Mouse (Mus musculus) heart, postnatal 0 days (tissue): ENCODE measurements around the gene Soat1. TPM values are rescaled to one million over a fixed set of nuclear protein-coding genes. Genes with fewer than 3 reads are reported as not detected.

Experiments
- ATAC-seq: fragments of 200-750 bp; cut with Nextera tagmentation; 2 replicates; pipeline ENCODE4 v1.8.0; 2017; ENCODE audit warnings: low read depth, moderate number of reproducible peaks, moderate library complexity; ENCODE audit not compliant: insufficient read depth
- DNase-seq: peaks from one replicate; pipeline ENCODE4 v3.0.0-alpha.2; 2016; ENCODE audit warnings: low spot score
- H3K27ac ChIP-seq: fragments of 300-500 bp; sonication (generic); 2 replicates; pipeline ENCODE4 v1.5.1; 2014; ENCODE audit warnings: low read depth, mild to moderate bottlenecking
- H3K27me3 ChIP-seq: fragments of 300-500 bp; sonication (generic); 2 replicates; pipeline ENCODE4 v1.6.1; 2014; ENCODE audit warnings: low read length, mixed read lengths; ENCODE audit not compliant: control insufficient read depth, insufficient read depth
- H3K36me3 ChIP-seq: fragments of 300-500 bp; sonication (generic); replicated peaks from 2 replicates; pipeline ENCODE4 v1.6.1; 2014; ENCODE audit warnings: low read length, mixed read lengths; ENCODE audit not compliant: control insufficient read depth, insufficient read depth
- H3K4me1 ChIP-seq: fragments of 300-500 bp; sonication (generic); 2 replicates; pipeline ENCODE4 v1.6.1; 2014; ENCODE audit warnings: antibody characterized with exemption; ENCODE audit not compliant: control insufficient read depth, insufficient read depth
- H3K4me2 ChIP-seq: fragments of 300-500 bp; sonication (generic); 2 replicates; pipeline ENCODE4 v1.6.1; 2014; ENCODE audit warnings: low read depth, mild to moderate bottlenecking, low read length, moderate library complexity
- H3K4me3 ChIP-seq: fragments of 300-500 bp; sonication (generic); 2 replicates; pipeline ENCODE4 v1.5.1; 2014; ENCODE audit warnings: low read depth, low read length
- H3K9ac ChIP-seq: fragments of 300-500 bp; sonication (generic); replicated peaks from 2 replicates; pipeline ENCODE4 v1.6.1; 2014; ENCODE audit warnings: low read depth, low read length, mixed read lengths
- H3K9me3 ChIP-seq: fragments of 300-500 bp; sonication (generic); replicated peaks from 2 replicates; pipeline ENCODE4 v1.6.1; 2016; ENCODE audit warnings: low read length; ENCODE audit not compliant: control insufficient read depth
- CTCF ChIP-seq: IDR thresholded peaks from 2 replicates; pipeline ENCODE4 v1.5.1; 2016; ENCODE audit warnings: antibody characterized with exemption, control low read depth, low read depth
- EP300 ChIP-seq: IDR thresholded peaks from 2 replicates; pipeline ENCODE4 v1.6.1; 2016; ENCODE audit warnings: antibody characterized with exemption, low read depth
- WGBS: fragments of 180-500 bp; shearing (Covaris S2); extraction: QIAGEN DNeasy Blood & Tissue Kit; methylation state at CpG from one replicate; pipeline ENCODE4 v1.1.7; 2014; 5-methylcytosine and 5-hydroxymethylcytosine counted together
- polyA plus RNA-seq: library from polyadenylated mRNA; unstranded; fragments of >200 nt; fragmentation: Nextera tagmentation; extraction: Ambion mirVana; gene quantifications from 2 replicates; pipeline ENCODE4 v1.2.1, GENCODE M21; 2015
- total RNA-seq: library from RNA; depleted of rRNA; stranded (reverse); fragments of >200 nt; gene quantifications from 2 replicates; pipeline ENCODE4 v1.2.3, GENCODE M21; 2014; ENCODE audit warnings: low replicate concordance

Soat1 gene
- total and polyA plus RNA-seq, 2 experiments from 2014 or later: 8.6 to 47.3 TPM

DNA sequence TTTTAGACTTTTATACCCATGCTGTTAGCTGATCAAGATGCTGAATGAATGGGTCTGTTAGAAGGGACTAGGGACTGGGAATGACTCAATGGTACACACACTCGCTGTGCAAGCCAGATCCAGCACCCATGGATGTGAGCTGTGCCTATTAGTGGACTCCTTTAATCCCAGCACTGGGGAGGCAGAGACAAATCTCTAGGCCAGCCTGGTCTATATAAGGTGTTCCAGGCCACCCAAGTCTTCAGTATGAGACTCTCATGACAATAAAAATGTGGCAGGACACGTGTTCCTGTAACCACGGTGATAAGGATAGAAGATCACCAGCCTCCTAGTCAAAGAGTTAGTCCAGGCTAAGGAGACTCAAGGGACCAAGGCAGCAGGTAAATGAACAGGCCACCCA is 50.1 kb downstream of the Soat1 start:
- Histone ChIP-seq H3K4me3 (no peak overlapping the region), H3K4me1 (no peaks in the 10 kb centered on the region), H3K27me3 (no peaks in the 10 kb centered on the region), H3K4me2 (no peak overlapping the region), H3K9ac (no peak overlapping the region), H3K27ac (no peak overlapping the region), H3K9me3 (no peaks in the 10 kb centered on the region), H3K36me3 (no peaks in the 10 kb centered on the region)
- DNase-seq (no peak), ATAC-seq (no peak)
- TF ChIP-seq EP300 (no peak), CTCF (no peak)
- WGBS: 85% methylated on average over 3 of the region's 3 CpGs

DNA sequence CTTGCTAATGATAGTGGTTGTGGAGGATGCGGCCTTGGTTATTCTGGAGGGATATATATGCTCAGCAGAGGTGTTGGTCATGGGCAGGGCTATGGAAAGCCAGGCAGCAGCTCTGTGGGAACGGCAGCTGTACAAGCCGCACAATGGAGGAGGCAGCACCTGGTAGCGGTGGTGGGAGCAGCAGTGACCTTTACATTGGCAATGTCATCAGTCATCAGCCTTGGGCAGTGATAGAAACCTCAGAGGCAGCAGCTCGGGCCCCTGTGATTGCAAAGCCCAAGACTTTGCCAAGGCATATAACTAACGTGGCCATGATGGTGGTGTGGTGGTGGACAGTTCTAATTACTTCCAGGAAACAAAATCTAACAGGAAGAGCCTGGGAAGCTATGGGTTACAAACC is 50.6 kb downstream of the Soat1 start:
- no peak for DNase-seq
- no peak for ATAC-seq
- Histone ChIP-seq H3K9me3 (no peaks in the 10 kb centered on the region), H3K27me3 (no peaks in the 10 kb centered on the region), H3K4me3 (no peak overlapping the region), H3K27ac (no peak overlapping the region), H3K36me3 (no peaks in the 10 kb centered on the region), H3K4me2 (no peak overlapping the region), H3K9ac (no peak overlapping the region), H3K4me1 (no peaks in the 10 kb centered on the region)
- no peak for TF ChIP-seq CTCF
- TF ChIP-seq EP300: no peak
- 81% methylated on average over 6 of the region's 6 CpGs for WGBS

DNA sequence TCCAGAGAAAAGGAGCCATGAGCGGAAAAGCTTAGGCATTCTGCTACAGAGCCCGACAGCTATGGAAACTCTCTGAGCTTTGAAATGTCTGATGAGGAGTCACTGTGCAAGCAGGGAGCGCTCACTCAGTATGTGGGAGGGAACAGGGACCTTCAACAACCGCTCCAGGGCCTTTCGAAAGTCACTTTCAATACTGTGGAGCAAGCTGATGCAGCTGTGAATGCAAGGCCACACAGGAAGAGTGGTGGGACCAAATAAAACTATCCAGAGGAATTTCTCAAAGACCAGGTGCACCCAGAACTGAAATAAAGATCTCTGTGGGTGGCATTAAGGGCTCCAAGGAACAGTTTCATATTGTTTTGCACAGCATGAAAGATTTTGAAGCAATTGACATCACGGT is 51.3 kb downstream of the Soat1 start:
- H3K9me3 ChIP-seq: no peaks in the 10 kb centered on the region
- no peaks in the 10 kb centered on the region for H3K36me3 ChIP-seq
- WGBS: 65% methylated on average over 6 of the region's 6 CpGs
- TF ChIP-seq CTCF: no peak
- TF ChIP-seq EP300: no peak
- H3K4me2 ChIP-seq: no peak overlapping the region
- no peaks in the 10 kb centered on the region for H3K4me1 ChIP-seq
- no peak overlapping the region for H3K4me3 ChIP-seq
- H3K27ac ChIP-seq: no peak overlapping the region
- DNase-seq (no peak), ATAC-seq (no peak)
- no peaks in the 10 kb centered on the region for H3K27me3 ChIP-seq
- H3K9ac ChIP-seq: no peak overlapping the region

DNA sequence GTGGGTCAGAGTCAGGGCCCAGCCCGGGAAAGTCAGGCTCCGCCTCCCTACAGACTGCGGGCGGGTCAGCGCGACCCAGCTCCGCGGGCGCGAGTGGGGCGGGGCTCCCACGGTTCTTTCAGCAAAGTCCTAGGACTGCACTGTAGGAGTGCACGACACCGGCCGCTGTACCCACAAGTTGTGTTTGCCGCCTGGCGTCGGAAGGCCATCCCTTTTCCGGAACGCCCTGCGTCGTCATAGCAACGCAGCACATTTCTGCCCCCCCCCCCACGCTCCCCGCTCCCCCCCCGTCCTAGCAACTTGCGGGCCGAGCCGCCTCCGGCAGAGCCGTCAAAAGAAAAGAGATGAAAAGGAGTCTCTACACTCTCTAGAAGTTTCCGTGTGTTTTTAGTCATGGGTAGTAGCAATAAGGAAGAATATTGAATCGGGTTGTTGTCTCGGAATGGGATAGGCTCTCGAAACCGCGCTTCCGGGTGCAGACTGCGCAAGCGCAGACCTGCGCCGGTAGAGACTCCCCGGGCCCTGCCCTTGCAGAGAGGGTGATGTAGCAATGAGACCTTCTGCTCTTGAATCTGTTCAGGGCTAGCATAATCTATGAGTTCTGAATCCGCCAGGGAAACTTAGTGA is 53.3 kb downstream of the Soat1 start, which contains the start of gene Axdnd1:
Gene Axdnd1 (minus strand): TSS at position 489 of the 627 bp plus-strand sequence.
- no peak for TF ChIP-seq EP300
- no peak for TF ChIP-seq CTCF
- H3K4me3 ChIP-seq: peak within 1 kb of the TSS; percentile 78
- peak; percentile 92 for ATAC-seq
- peak within 1 kb of the TSS; percentile 36; the same call in 1 of the 2 replicates for H3K9ac ChIP-seq
- peak; percentile 87 for DNase-seq
- H3K27ac ChIP-seq: peak within 1 kb of the TSS; percentile 61; the same call in 1 of the 2 replicates
- no peaks in the 10 kb centered on the region for H3K36me3 ChIP-seq
- H3K4me2 ChIP-seq: peak within 1 kb of the TSS; percentile 89
- no peaks in the 10 kb centered on the region for H3K4me1 ChIP-seq
- H3K27me3 ChIP-seq: no peaks in the 10 kb centered on the region
- H3K9me3 ChIP-seq: no peaks in the 10 kb centered on the region
- WGBS: under 1% methylated on average over 44 of the region's 44 CpGs

GRCm38 (mm10) chr1:156418170-156418569 is 56.0 kb downstream of the Soat1 start:
- Histone ChIP-seq H3K4me3 (no peak overlapping the region), H3K36me3 (no peaks in the 10 kb centered on the region), H3K4me2 (no peak overlapping the region), H3K9ac (no peak overlapping the region), H3K27me3 (no peaks in the 10 kb centered on the region), H3K9me3 (no peaks in the 10 kb centered on the region), H3K4me1 (no peaks in the 10 kb centered on the region), H3K27ac (no peak overlapping the region)
- 55% methylated on average over 4 of the region's 4 CpGs for WGBS
- TF ChIP-seq CTCF (peak; percentile 50), EP300 (no peak)
- DNase-seq: no peak
- ATAC-seq: no peak

DNA sequence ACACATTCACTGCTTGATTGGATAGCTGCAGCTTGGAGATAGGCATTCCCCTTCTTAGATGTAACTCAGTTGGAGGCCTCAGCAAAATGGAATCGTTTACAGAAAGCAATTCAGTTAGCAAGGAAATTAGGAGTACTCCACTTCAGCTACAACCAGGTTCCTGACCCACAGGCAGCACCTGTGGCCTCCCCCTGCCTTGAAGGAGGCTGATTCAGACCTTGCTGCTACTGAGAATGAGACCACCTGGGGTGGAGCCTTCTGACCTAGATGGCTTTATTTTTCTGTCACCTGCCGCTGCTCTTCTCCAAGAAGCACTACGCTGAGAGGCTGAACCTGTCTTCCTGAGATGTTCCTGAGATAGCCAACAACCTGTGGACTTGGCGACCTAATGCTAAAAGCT is 65.6 kb downstream of the Soat1 start:
- no peak for DNase-seq
- 61% methylated on average over 4 of the region's 4 CpGs for WGBS
- H3K27me3 ChIP-seq: no peaks in the 10 kb centered on the region
- H3K4me2 ChIP-seq: no peak overlapping the region; the same call in 1 of the 2 replicates
- peak overlapping the region; percentile 38; the same call in 1 of the 2 replicates for H3K27ac ChIP-seq
- TF ChIP-seq EP300 (no peak), CTCF (no peak)
- no peaks in the 10 kb centered on the region for H3K4me1 ChIP-seq
- H3K36me3 ChIP-seq: no peaks in the 10 kb centered on the region
- no peak for ATAC-seq
- H3K9me3 ChIP-seq: no peaks in the 10 kb centered on the region; the same call in 1 of the 2 replicates
- no peak overlapping the region for H3K4me3 ChIP-seq
- H3K9ac ChIP-seq: no peak overlapping the region
